Mouse (Mus musculus): ENCODE results near the gene Rbbp6.

Rbbp6 gene

GRCm38 (mm10) chr7:122970119-122970781 lies 4.8 kb downstream of the Rbbp6 start:
- in situ Hi-C loops (cut with MboI, MseI), result no loop called here

DNA sequence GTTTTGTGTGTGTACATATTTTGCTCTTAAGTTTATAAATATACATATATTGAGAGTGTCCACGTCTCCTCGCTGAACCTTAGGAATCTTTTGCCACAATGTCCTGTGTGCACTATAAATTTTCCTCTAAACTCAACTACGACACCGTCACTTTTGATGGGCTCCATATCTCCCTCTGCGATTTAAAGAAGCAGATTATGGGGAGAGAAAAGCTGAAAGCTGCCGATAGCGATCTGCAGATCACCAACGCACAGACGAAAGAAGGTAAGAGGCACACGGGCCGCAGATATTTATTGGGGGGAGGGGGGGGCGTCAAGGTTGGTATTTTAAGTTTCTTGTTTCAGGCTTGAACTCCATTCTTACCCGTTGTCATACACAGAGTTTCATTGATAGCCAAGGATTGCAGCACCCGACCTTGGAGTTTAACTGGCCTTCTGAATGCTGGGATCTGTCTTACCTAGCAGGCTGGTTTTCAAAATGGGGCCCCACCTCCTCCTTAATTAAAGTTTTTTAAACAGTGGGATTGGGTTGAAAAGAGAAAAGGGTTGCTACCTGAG lies 5.5 kb downstream of the Rbbp6 start:
- in situ Hi-C loops (cut with MboI, MseI), result no loop called here

GRCm38 (mm10) chr7:122972006-122972689 lies 6.7 kb downstream of the Rbbp6 start:
- in situ Hi-C loops (cut with MboI, MseI), result no loop called here

DNA sequence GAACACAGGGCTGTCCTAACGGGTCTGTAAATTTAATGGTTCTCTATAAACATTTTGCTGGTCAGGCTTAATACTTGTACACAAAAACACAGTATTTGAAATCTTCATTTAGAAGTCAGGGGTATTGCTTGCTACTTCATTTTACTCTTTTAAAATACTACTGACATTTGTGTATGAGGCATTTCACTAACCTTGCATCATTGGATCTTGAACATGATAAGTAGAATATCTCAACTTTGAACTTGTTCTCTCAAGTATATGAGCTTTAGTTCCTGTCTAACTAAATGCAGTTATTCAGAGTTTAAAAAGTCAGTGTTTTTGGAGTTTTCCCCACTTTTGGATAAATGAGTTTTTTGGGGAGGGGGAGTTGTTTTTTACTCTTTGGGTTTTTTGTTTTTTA lies 14.0 kb downstream of the Rbbp6 start:
- in situ Hi-C loops (cut with MboI, MseI), result no loop called here

GRCm38 (mm10) chr7:122998189-122998588 lies 32.7 kb downstream of the Rbbp6 start:
- in situ Hi-C loops (cut with MboI, MseI), result loop anchor here (10.0 kb wide), 1 partner anchor 903 kb away; no protein-coding TSS in a partner anchor

DNA sequence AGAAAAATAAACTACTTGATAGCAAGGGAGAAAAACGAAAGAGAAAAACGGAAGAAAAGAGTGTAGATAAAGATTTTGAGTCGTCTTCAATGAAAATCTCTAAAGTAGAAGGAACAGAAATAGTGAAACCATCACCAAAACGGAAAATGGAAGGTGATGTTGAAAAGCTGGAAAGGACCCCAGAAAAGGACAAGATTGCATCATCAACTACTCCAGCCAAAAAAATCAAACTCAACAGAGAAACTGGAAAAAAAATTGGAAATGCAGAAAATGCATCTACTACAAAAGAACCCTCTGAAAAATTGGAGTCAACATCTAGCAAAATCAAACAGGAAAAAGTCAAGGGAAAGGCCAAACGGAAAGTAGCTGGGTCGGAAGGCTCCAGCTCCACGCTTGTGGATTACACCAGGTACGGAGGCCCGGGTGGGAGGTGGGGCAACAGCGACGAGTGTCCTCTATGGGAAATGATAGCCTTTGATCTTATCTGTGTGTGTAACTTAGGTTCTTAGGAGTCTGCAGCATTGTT lies 34.4 kb downstream of the Rbbp6 start:
- in situ Hi-C loops (cut with MboI, MseI), result loop anchor here (10.0 kb wide), 1 partner anchor 905 kb away; no protein-coding TSS in a partner anchor

GRCm38 (mm10) chr7:123000796-123001195 lies 35.3 kb downstream of the Rbbp6 start:
- in situ Hi-C loops (cut with MboI, MseI), result no loop called here

- in situ Hi-C loops (cut with MboI, MseI), result no loop called here
Observed at GRCm38 (mm10) chr7:123001341-123002027, 36.0 kb downstream of the Rbbp6 start.

DNA sequence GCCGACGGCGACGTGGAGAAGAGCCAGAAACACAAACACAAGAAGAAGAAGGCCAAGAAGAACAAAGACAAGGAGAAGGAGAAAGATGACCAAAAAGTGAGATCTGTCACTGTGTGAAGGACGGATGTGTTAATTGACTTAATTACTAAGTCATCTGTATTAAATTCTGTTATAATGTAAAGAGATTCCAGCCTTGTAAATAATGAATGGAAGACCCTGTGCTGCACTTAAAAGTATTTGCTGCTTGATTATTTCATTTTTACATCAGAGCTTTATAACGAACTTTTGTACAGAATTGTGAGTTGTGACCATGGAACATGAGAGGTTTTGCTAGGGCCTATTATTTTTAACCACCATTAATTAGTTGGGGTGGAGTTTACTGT lies 36.5 kb downstream of the Rbbp6 start:
- in situ Hi-C loops (cut with MboI, MseI), result no loop called here

GRCm38 (mm10) chr7:123003207-123003606 lies 37.7 kb downstream of the Rbbp6 start:
- in situ Hi-C loops (cut with MboI, MseI), result no loop called here

DNA sequence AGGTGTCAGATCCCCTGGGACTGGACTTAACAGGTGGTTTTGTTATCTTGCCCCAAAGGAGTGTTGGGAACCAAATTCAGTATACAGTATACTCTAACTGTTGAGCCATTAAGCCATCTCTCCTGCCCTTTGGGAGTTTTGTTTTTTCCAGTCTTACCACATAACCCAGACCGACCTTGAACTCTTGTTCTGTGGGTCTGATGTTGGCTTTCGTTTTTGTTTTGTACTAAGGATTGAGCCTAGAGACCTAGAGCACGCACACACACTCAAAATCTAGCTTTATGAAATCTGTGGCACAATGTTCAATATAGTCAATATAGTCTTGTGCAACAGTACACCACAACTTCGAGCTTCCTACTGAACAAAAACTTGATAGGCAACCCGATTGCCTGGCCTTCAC lies 39.0 kb downstream of the Rbbp6 start:
- in situ Hi-C loops (cut with MboI, MseI), result no loop called here

- in situ Hi-C loops (cut with MboI, MseI), result no loop called here
Observed at GRCm38 (mm10) chr7:123006251-123006650, 40.8 kb downstream of the Rbbp6 start.

- in situ Hi-C loops (cut with MboI, MseI), result no loop called here
Observed at GRCm38 (mm10) chr7:123007743-123008142, 42.3 kb downstream of the Rbbp6 start.

- in situ Hi-C loops (cut with MboI, MseI), result no loop called here
Observed at GRCm38 (mm10) chr7:123013466-123013865, 48.0 kb downstream of the Rbbp6 start.

- in situ Hi-C loops (cut with MboI, MseI), result no loop called here
Observed at GRCm38 (mm10) chr7:123014729-123015128, 49.2 kb downstream of the Rbbp6 start.

- in situ Hi-C loops (cut with MboI, MseI), result no loop called here
Observed at GRCm38 (mm10) chr7:123017627-123018026, 52.1 kb downstream of the Rbbp6 start.

- in situ Hi-C loops (cut with MboI, MseI), result no loop called here
Observed at GRCm38 (mm10) chr7:123025123-123025522, 59.6 kb downstream of the Rbbp6 start.

GRCm38 (mm10) chr7:123030295-123030694 lies 64.8 kb downstream of the Rbbp6 start:
- in situ Hi-C loops (cut with MboI, MseI), result loop anchor here (5.0 kb wide), 1 partner anchor 432 kb away; the partner anchor contains the start of gene Aqp8

DNA sequence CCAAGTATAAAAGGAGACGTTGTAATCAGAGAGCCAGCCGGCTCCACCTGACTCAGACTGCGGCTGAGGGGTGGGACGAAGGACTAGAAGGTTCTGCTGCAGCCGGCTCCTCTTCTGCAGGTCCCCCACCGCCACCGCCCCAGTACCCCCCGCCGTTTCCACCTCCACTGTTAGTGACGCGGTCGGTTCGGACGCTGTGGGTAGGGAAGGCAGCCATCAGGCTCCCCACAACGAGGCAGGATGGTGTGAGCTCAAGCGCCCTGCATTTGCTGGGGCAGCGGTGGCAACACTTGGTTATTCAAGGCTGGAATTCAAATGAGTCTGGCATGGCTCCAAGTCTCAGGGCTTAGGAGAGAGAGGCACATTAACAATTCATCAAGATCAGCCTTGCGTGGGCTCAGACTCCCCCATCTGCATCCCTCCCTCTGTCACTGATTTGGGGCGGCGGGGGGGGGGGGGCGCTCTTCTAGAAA lies 65.3 kb downstream of the Rbbp6 start:
- in situ Hi-C loops (cut with MboI, MseI), result loop anchor here (5.0 kb wide), 1 partner anchor 432 kb away; the partner anchor contains the start of gene Aqp8

- in situ Hi-C loops (cut with MboI, MseI), result loop anchor here (5.0 kb wide), 1 partner anchor 431 kb away; the partner anchor contains the start of gene Aqp8
Observed at GRCm38 (mm10) chr7:123031211-123031743, 65.8 kb downstream of the Rbbp6 start.

DNA sequence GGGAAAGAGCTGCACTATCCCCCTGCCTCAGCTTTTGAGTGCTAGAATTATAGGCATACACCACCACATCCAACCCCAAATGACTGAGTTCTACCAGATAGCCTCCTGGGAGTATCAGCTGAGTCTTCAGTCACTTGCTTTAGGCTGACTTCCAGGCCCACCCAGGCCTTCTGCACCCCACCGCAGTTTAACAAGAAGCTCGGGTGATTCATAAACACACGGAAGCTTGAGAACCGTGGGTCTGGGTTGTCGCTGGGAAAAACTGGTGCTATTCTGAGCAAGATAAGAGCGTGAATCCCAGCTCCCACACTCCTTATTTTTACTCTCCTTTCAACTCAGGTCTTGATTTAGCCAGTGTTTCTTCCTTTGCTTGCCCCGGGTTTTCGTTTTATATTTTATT lies 69.8 kb downstream of the Rbbp6 start:
- in situ Hi-C loops (cut with MboI, MseI), result no loop called here
